Mouse (Mus musculus): ENCODE results near the gene Kcnq1.

Gene Kcnq1

DNA sequence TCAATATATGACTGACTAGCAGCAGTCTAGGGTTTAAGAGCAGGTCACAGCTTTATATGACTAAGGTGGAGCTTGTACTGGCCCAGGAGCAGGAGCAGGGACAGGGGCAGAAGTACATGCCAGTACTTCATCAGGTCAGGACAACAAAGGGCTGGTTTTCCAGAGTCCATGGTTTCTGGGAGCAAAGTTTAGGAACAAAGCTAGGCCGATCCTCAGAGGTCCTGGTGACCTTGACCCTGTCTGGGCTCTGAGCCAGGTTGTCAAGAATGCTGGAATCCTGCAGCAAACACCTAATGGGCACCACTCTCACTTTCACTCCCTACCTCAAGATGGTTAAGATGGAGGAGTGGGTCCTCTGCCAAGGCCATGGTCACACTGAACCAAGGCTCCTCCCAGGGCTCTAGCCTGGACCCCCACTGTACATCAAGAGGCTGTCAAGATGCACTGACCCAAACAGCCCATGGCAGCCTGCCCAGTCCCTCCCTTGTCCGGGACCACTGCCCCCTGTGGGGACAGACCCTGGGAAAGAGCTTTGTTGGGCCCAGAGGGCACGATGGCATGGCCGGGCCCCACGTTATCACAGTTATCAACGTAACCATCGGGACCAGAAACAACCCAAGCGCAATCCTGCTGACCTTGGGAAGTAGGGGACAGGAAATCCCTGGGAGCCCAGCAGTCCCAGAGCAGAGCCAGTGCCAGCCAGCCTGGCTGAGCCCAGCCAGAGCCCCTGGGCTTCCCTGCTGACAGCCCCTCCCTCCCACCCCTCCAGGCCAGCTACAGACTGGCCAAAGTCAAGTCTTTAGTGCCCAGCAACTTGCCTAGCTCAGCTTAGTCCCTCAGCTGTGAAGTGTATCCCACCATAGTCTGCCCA is 259.0 kb downstream of the Kcnq1 start:
- DNase-seq (ENCODE audit: low spot score), result no peak

DNA sequence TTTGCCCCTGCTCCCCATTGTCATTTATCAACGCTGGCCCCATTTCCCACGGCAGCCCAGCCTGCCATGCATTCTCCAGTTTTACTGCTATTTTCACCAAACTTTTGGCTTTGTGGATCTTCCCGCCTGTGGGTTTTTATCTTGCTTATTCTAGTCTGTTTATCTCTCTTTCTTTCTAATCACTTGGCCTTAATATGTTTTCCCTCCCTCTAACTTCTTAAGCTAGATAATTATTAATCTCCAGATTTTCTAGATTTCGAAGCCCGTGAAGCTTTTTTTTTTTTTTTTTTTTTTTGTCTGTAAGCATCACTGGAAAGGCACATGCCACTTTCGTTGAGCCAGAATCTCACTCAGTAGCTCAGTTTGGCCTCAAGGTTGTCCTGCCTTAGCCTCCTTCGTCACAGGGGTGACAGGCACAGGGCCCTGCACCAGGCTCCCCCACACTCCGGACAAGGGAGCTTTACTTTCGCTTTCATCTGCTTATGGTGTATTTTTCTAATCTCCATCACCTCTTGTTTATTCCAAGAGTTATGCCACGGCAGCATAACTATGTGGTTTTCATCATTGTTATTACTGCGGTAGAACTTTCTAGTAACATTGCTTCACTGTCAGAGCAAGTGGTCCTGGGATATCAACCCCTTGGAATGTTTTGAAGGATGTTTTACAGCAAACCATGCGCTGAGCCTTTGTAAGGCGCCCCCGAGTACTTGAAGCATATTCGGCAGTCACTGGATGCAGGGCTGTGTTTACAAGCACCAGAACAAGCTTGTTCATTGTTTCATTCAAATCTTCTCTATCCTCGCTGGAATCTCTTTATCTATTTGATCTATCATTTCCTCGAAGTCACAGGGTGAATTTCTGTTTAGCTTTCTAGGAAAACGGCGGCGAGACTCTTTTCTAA is 261.5 kb downstream of the Kcnq1 start:
- no peak for DNase-seq (ENCODE audit: low spot score)

GRCm38 (mm10) chr7:143368267-143368643 is 262.1 kb downstream of the Kcnq1 start:
- no peak for DNase-seq (ENCODE audit: low spot score)

DNA sequence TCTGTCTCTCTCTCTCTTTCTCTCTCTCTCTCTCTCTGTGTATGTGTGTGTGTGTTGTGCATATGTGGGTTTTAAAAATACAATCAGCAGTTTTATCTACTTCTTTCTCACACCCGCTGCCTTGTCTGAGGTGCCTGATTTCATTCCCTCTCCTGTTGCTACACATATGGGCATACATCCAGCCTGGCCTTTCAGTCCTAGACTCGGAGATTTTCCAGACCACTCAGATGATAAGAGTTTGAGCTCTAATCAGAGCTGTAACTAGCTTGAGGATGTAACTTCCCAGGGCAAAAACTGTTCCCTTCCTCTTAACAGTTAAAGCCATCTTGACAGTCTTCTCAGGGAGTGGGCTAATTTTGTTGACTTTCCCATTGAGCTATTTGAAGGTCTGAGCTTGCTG is 265.2 kb downstream of the Kcnq1 start:
- DNase-seq (ENCODE audit: low spot score), result no peak

GRCm38 (mm10) chr7:143373265-143373664 is 267.1 kb downstream of the Kcnq1 start:
- no peak for DNase-seq (ENCODE audit: low spot score)

GRCm38 (mm10) chr7:143375945-143376344 is 269.8 kb downstream of the Kcnq1 start:
- DNase-seq (ENCODE audit: low spot score), result no peak

- no peak for DNase-seq (ENCODE audit: low spot score)
These were observed 274.4 kb downstream of the Kcnq1 start for GRCm38 (mm10) chr7:143380466-143381073.

DNA sequence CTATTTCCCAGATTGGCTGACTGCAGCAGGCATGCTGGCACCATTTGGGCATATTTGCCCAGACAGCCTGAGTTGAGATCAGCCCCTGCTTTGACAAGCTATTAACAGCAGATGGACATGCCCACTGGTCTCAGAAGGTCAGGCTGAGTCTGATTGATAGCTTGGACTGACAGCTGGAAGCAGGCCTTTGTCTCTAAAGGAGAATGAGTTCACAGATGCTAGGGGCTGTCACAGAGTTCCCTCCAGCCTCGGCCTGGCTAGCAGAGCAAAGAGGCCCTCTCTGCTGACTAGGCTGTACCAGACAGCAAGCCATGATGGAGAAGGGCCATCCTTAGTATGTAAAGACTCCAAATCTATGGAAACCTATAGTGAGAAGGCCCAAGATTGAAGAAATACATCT is 280.5 kb downstream of the Kcnq1 start:
- no peak for DNase-seq (ENCODE audit: low spot score)

DNA sequence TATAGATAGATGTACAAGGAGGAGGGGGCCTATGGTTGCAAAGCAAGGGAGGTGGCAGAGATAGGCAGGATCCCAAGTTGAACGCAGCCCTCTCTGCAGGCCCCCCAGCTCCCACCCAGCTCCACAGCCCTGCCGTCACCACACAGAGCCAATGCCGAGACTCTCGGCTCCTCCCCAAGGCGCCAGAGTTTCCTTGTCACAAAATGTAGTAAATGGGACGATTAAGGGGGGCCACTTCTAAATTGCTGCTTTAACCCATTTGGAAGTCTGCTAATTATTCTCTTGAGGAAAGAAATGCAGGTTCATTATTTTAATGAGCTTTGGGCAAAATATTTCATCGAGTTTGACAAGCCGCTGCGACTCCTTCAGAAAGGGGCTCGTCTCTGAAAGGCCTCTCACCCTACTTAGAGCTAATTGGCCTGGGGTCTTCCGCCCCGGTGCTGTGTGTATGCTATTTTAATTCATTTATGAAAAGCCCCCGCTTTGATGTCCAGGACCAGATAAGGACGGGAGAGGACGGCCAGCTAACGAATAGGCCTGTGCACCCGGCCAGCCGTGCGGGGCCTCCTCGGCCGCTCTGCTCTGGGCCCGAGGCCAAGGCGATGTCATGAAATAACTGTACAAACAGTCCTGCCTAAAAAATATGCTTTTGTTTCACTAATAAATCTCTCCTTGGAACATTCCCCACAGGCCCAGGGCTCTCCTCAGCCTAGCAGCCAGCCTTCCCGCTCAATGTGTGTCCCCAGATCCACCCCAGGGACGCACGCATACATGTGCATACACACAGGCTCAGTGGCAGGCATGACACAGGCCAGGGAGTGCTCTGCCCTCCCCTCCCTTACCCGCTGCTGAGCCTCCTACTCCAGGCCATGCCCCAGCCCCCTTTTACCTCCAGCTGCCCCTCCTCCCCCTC is 282.9 kb downstream of the Kcnq1 start:
- DNase-seq (ENCODE audit: low spot score), result peak; percentile 84

DNA sequence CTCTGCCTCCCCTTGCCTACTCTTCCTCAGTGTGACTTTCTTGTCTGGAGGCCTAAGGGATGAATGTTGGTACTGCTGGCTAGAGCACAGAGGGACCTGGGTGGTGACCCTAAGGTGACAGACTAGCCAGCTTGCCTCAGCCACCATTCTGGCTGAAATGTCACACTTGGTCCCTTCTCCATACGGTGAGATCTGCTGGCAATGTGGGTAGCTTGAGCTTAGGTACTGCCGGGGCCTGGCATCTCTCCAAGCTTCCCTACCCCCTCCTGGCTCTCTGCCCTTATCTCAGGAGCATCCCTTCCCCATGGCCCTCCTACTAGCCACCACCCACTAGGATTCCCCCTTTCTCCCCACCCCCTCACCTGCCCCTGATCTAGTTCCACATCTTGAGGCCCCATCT is 283.7 kb downstream of the Kcnq1 start:
- DNase-seq (ENCODE audit: low spot score), result no peak

GRCm38 (mm10) chr7:143390277-143390948 is 284.3 kb downstream of the Kcnq1 start:
- peak; percentile 60 for DNase-seq (ENCODE audit: low spot score)

GRCm38 (mm10) chr7:143395113-143395563 is 289.0 kb downstream of the Kcnq1 start:
- peak; percentile 18 for DNase-seq (ENCODE audit: low spot score)

GRCm38 (mm10) chr7:143399756-143400155 is 293.6 kb downstream of the Kcnq1 start:
- DNase-seq (ENCODE audit: low spot score), result no peak

- no peak for DNase-seq (ENCODE audit: low spot score)
These were observed 294.4 kb downstream of the Kcnq1 start for GRCm38 (mm10) chr7:143400599-143400998.

- no peak for DNase-seq (ENCODE audit: low spot score)
These were observed 295.4 kb downstream of the Kcnq1 start for GRCm38 (mm10) chr7:143401429-143402016.

- no peak for DNase-seq (ENCODE audit: low spot score)
These were observed 298.1 kb downstream of the Kcnq1 start for GRCm38 (mm10) chr7:143404296-143404695.

GRCm38 (mm10) chr7:143407931-143408501 is 301.9 kb downstream of the Kcnq1 start:
- DNase-seq (ENCODE audit: low spot score), result peak; percentile 46

DNA sequence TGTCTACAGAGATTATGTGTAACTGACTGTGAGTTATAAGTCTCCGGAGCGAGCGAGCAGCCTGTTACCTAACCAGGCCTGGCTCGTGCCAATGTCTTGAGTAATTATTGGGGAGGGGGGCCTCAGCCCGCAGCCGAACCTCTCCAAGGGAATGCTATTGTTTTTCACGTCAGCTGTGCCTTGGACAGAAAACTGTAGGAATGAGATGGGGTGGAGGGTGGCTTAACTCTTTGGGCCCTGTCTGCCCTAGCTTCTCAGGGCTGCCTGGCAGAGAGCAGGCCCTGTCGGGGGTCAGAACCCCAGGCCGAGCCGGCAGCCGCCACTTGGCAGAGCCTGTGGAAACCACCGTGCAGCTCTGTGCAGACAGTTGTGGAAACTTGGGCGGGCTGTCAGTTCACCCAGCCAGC is 302.5 kb downstream of the Kcnq1 start:
- DNase-seq (ENCODE audit: low spot score), result peak; percentile 61

- no peak for DNase-seq (ENCODE audit: low spot score)
These were observed 306.4 kb downstream of the Kcnq1 start for GRCm38 (mm10) chr7:143412606-143413005.

DNA sequence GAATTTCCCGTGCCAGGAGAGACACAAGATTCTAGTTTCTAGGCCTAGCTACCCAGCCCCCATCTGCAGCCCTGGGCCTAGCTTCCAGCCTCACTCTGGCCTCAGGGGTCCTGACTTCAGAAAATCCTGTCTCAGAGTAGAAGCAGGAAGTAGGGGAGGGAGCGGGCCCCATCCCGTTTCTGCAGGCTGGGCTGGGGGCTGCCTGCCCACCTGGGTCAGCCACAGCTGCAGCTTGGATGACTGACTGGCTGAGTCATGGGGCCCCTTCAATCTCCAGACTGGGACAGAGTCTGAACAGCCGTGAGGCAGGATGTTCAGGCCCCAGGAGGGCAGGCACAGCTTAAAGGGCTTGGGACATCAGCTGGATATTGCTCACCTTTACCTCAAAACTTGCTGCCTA is 308.9 kb downstream of the Kcnq1 start:
- DNase-seq (ENCODE audit: low spot score), result no peak
